Mouse (Mus musculus): ENCODE measurements around the gene Kalrn. TPM values are rescaled to one million over a fixed set of nuclear protein-coding genes. Genes with fewer than 3 reads are reported as not detected.

The Kalrn gene
- 10 to 100 TPM; 23.0 to 24.1 TPM for total RNA-seq (2021)
- long read RNA-seq, experiment 1, partial matches to known transcripts, result 1 of 3 reads
- long read RNA-seq, experiment 1, other reads (novel, unspliced or antisense), result 2 of 3 reads
- long read RNA-seq, experiment 2, partial matches to known transcripts, result 1 of 4 reads
- long read RNA-seq, experiment 2, other reads (novel, unspliced or antisense), result 3 of 4 reads

DNA sequence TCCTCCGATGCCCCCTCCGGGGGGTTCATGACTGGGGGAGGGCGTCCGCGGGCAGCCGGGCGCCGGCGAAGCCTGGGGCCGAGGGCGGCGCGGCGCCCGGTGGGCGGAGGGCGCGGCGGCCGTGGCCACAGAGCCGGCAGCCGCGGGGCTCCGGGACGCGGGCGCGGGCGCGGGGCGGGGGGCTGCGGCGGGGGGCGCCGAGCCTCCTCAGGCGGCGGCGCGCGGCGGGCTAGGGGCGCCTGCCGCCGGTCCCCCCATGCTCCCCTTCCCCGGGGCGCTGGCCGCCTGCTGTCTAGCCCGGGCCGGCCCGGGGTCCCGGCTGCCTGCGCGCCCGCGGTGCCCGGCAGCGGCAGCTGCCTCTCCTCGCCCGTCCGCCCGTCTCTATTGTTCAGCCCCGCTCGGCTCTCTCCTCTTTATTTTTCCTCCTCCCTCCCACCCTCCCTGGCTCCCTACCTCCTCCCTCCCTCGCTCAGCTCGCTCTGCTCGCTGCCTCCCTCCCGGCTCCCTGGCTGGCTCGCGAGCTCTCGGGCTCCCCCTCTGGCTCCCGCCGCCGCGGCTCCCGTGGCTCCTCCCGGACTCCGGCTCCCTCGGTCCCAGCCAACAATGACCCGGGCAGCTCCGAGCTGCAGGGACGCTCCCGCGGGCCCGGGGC lies at the start of gene Kalrn:
Gene Kalrn, minus strand, starts transcription at position 382 of the 652 bp plus-strand sequence.
- DNase-seq (ENCODE audit: low spot score in 2 of 2), result peak; percentile 80 to 84

GRCm38 (mm10) chr16:34614021-34614420 lies 40.7 kb upstream of the Kalrn start:
- no peak for DNase-seq (ENCODE audit: low spot score in 2 of 2)

- no peak for DNase-seq (ENCODE audit: low spot score in 2 of 2)
Measured at GRCm38 (mm10) chr16:34610137-34610536, 36.8 kb upstream of the Kalrn start.

- DNase-seq (ENCODE audit: low spot score in 2 of 2), result peak in 1 of 2 experiments; percentile 7
Measured at GRCm38 (mm10) chr16:34605679-34606078, 32.3 kb upstream of the Kalrn start.

DNA sequence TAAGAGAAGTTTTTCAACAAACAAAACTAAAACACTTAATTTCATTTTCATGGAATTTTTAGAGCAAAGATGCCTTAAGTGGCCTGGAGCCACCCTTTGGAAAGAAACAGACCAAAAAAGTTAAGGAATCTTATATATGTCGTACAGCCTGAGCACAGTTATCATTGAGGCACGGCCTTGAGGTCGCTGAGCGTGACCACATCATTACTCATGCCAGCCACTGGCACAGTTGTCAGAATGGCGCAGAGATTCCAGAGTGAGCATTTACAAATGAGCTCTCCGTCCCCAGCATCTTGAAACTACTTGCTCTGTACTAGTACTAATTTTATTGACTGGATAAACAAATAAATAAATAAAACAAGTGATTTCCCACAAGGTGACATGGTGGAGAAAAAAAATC lies 30.5 kb upstream of the Kalrn start:
- DNase-seq (ENCODE audit: low spot score in 2 of 2), result no peak

GRCm38 (mm10) chr16:34603076-34603475 lies 29.7 kb upstream of the Kalrn start:
- no peak for DNase-seq (ENCODE audit: low spot score in 2 of 2)

DNA sequence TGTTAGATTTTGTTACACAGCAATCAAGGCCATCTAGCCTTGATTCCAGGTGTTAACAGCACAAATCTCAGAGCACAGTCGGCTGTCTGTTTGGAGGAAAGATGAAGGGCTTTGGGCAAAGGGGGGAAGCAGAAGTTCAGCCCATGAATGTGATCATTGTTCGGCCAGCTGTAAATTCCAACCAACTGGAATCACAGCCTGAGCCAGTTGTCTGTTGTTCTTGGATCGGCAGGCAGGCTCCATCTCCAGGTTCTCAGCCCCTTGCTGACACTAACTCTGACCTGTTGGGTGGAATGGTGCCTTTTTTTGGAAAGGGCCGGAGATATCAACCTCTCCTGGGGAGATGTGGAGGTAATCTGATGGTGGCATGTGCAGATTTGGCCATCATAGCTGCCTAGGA lies 28.6 kb upstream of the Kalrn start:
- no peak for DNase-seq (ENCODE audit: low spot score in 2 of 2)

GRCm38 (mm10) chr16:34595294-34595693 lies 22.0 kb upstream of the Kalrn start:
- no peak for DNase-seq (ENCODE audit: low spot score in 2 of 2)

- no peak for DNase-seq (ENCODE audit: low spot score in 2 of 2)
Measured at GRCm38 (mm10) chr16:34594597-34595262, 21.4 kb upstream of the Kalrn start.

DNA sequence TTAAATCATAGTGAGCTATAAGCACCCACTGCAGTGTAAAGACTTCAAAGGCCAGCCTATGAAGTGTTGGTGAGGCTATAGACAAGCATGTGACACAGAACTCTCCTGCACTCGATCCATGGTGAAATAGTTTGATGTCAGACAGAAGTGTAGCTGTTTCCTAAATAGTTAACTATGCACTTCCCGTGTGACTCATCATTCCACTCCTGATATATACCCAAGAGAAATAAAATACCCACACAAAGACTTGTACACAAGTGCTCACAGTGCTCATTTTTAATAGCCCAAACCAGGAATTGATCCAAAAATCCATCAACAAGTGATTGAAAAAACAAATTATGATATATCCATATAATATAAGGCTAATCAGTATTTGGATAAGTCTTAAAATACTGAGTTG lies 19.4 kb upstream of the Kalrn start:
- DNase-seq (ENCODE audit: low spot score in 2 of 2), result no peak

- DNase-seq (ENCODE audit: low spot score in 2 of 2), result no peak
Measured at GRCm38 (mm10) chr16:34591934-34592333, 18.6 kb upstream of the Kalrn start.

GRCm38 (mm10) chr16:34579671-34580326 lies 6.5 kb upstream of the Kalrn start:
- DNase-seq (ENCODE audit: low spot score in 2 of 2), result no peak

DNA sequence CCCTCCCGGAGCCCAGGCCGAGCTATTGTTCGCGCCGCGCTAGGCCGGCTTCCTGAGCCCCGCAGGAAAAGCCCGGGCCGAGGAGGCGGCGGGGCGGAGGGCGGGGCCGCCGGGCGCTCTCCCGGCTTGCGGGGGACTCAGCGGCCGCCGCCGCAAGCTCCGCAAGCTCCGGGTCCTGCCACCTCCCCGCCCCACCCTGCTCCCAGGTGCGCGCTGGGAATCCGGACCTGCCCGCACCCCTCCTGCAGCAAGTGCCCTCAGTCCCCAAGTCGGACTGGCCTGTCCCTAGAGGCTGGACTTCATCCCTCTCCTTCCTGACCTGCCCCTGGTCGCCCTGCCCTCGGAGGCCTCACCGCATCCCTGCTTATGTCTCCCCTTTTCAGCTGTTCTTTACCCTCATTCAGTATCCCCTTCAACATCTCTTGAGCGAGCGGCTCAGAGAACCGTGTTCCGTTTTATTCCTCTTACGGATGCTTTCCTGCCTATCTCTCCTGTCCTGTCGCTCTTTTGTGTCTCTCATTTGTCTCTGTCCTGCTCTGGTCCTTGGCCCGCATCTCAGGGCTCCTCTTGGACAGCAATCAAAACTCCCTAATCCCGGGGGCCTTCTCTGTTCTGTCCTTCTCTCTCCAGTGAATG lies 642 bp upstream of the Kalrn start:
- DNase-seq (ENCODE audit: low spot score in 2 of 2), result no peak

- no peak for DNase-seq (ENCODE audit: low spot score in 2 of 2)
Measured at GRCm38 (mm10) chr16:34572406-34573150, 754 bp downstream of the Kalrn start.

GRCm38 (mm10) chr16:34571931-34572405 lies 1.4 kb downstream of the Kalrn start:
- DNase-seq (ENCODE audit: low spot score in 2 of 2), result no peak

DNA sequence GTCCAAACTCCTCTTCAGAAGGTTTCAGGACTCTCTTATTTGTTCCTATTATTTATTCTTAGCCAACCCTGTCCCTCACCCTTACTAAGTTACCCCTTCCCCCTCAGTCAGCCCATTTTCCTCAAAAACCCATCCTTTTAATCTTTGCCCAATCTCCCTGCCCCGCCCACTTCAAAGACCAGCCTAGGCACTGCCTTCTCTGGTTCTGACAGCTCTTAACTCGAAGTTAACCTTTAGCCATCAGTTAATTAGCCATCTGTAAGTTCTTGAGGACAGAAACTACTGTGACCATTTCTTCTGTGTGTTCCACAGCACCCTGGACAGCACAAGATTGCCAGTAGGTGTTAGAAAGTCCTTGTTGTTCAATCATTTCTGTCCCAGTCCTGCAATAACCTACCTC lies 3.4 kb downstream of the Kalrn start:
- DNase-seq (ENCODE audit: low spot score in 2 of 2), result no peak

- DNase-seq (ENCODE audit: low spot score in 2 of 2), result no peak
Measured at GRCm38 (mm10) chr16:34568831-34569230, 4.5 kb downstream of the Kalrn start.

DNA sequence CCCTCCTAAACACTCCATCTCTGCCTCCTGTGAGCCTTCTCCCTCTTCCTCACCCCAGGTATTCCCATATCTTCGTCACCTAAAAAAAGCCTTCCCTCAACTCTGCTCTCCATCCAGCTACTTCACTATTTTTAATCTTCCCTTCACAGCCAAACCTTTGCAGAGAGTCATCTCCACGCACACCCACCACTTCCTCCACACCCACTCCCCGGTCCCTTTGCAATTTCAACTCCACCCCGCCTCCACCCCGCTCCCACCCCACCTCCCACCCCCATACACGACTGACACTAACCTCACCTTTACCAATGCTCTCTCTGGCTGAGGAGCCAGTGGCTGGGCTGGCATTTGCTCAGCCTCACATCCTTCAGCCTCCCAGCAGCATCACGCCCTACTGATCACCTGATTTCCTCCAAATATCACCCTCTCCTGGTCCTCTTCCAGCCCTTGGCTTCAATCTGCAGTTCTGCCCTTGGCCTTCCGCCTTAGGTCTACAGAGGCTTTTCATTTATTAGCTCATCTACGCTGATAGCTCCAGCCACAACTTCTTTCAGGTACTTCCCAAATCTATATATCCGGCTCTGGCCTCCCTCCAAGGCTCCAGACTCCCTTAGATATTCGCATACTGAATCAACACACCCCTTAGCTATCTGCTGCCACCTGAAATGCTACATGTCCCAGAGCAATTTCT lies 9.6 kb downstream of the Kalrn start:
- no peak for DNase-seq (ENCODE audit: low spot score in 2 of 2)

- DNase-seq (ENCODE audit: low spot score in 2 of 2), result no peak
Measured at GRCm38 (mm10) chr16:34561734-34562135, 11.6 kb downstream of the Kalrn start.

DNA sequence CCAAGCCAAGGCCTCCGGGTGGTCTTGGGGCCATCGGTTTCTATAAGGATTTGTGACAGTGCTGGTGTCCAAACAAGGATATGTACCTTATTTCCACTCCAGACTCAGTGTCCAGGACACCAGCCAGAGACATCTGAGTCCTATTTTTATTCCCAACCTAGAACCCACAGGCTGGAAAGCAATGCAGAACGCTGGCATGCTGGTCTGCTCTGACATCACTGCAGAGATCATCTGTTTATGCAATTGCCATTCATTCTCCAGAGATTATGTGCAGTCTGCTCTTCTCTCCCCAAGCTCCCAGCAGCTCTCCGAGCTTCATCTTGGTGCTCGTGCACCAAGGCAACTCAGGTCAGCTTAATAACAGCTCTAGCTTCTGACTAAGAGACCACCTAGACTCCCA lies 12.5 kb downstream of the Kalrn start:
- DNase-seq (ENCODE audit: low spot score in 2 of 2), result no peak
